8 mouse cellular contexts compared by ENCODE assay signal in the genomic region with DNA sequence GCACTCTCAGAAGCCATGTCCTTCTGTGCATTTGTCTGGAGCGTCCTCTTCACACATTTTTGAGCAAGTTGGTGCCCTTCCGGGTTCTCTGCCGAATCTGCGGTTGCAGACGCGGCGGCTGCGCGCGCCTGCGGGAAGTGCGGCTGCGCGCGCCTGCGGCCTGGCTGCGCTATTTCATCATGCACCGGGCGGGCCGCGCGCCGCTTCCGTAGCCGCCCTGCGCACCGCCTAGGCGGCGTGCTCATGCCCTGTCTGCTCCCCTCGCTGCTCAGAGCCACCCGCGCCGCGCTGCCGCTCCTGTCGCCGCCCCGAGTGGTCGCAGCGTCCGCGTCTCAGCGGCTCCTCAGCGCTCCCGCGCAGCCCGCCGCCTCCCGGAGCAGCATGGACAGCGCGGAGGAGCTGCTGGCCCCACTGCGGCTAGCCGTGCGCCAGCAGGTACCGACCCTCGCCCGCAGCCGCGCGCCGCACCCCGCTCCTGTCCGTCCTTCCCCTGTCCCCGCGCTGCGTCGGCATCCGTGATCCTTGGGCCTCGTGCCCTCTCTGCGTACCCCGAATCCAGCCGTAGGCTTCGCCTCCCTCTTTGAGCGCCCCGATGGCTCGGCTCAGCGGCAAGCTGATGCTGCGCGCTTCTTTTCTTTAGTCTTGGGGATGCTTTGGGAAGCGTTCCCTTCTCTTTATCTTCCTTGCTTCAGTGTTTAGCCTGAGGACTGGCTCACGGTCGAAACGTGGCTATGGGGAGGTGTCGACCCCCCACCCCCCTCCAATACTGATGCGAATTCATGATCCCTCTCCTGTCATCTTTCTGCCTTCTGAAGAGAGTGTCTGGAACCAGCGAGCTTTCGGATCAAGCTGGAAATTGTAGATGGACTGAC. TPM values are rescaled to one million over a fixed set of nuclear protein-coding genes. Genes with fewer than 3 reads are reported as not detected.
DNase-seq lines count a peak whose midpoint lies in the region; ATAC-seq and TF ChIP-seq lines count a peak whose summit lies in the region.

Gene Gars, plus strand, starts transcription at position 209 of the 872 bp plus-strand sequence.

- H3K4me1 ChIP-seq in CH12.LX (ENCODE audit: control insufficient read depth in 1 of 2, insufficient read depth in 2 of 2): peaks cover 10 to 29% of the 10 kb centered on the region in 2 experiments
- peaks cover 22% of the 10 kb centered on the region for H3K4me1 ChIP-seq in forebrain, embryonic 12.5 days
- H3K4me1 ChIP-seq in heart, postnatal 0 days (ENCODE audit: control insufficient read depth, insufficient read depth): no peaks in the 10 kb centered on the region; the same call in 1 of the 2 replicates
- H3K4me1 ChIP-seq in liver, embryonic 16.5 days (ENCODE audit: control insufficient read depth, low read depth, low read length): peaks cover 10% of the 10 kb centered on the region
- peaks cover 35% of the 10 kb centered on the region for H3K4me1 ChIP-seq in neural tube, embryonic 13.5 days (replicated peaks)
- peaks cover 3% of the 10 kb centered on the region for H3K4me1 ChIP-seq in testis, adult 2 months (ENCODE audit: control insufficient read depth, insufficient read depth, low read length)

- peaks cover 6% of the 10 kb centered on the region for H3K9me3 ChIP-seq in CH12.LX (replicated peaks; ENCODE audit: low read length)
- H3K9me3 ChIP-seq in forebrain, embryonic 12.5 days: no peaks in the 10 kb centered on the region
- no peaks in the 10 kb centered on the region for H3K9me3 ChIP-seq in heart, postnatal 0 days (replicated peaks; ENCODE audit: control insufficient read depth, low read length)
- H3K9me3 ChIP-seq in liver, embryonic 16.5 days (replicated peaks; ENCODE audit: control insufficient read depth, low read length): no peaks in the 10 kb centered on the region
- no peaks in the 10 kb centered on the region for H3K9me3 ChIP-seq in neural tube, embryonic 13.5 days

- peaks cover 50% of the 10 kb centered on the region for H3K79me2 ChIP-seq in CH12.LX (replicated peaks; ENCODE audit: control insufficient read depth, extremely low read depth, insufficient read depth, poor library complexity, severe bottlenecking)

- H3K4me3 ChIP-seq in CH12.LX (replicated peaks in 1 of 3; ENCODE audit: low read depth in 2 of 3, low read length in 2 of 3, poor library complexity in 1 of 3): peak within 1 kb of the TSS; percentile 92 to 100 (median 99)
- H3K4me3 ChIP-seq in forebrain, embryonic 12.5 days (replicated peaks): peak within 1 kb of the TSS; percentile 93
- H3K4me3 ChIP-seq in heart, postnatal 0 days (ENCODE audit: low read depth, low read length): peak within 1 kb of the TSS; percentile 86
- peak within 1 kb of the TSS; percentile 92 for H3K4me3 ChIP-seq in liver, embryonic 16.5 days (ENCODE audit: low read depth, low read length)
- peak within 1 kb of the TSS; percentile 95 for H3K4me3 ChIP-seq in neural tube, embryonic 13.5 days
- peak within 1 kb of the TSS; percentile 95 for H3K4me3 ChIP-seq in testis, adult 2 months (ENCODE audit: control insufficient read depth, low read depth, low read length)

- under 1% methylated on average over 87 of the region's 87 CpGs for WGBS in forebrain, embryonic 12.5 days
- WGBS in heart, postnatal 0 days: under 1% methylated on average over 75 of the region's 87 CpGs
- WGBS in liver, embryonic 16.5 days (ENCODE audit: insufficient replicate concordance): under 1% methylated on average over 87 of the region's 87 CpGs
- WGBS in neural tube, embryonic 13.5 days: under 1% methylated on average over 84 of the region's 87 CpGs

- peaks cover 4 to 21% of the 10 kb centered on the region in 2 experiments for H3K36me3 ChIP-seq in CH12.LX (replicated peaks in 1 of 2; ENCODE audit: control insufficient read depth in 1 of 2, insufficient read depth in 1 of 2, low read length in 1 of 2)
- H3K36me3 ChIP-seq in forebrain, embryonic 12.5 days (replicated peaks): no peaks in the 10 kb centered on the region
- H3K36me3 ChIP-seq in heart, postnatal 0 days (replicated peaks; ENCODE audit: control insufficient read depth, insufficient read depth, low read length): no peaks in the 10 kb centered on the region
- no peaks in the 10 kb centered on the region for H3K36me3 ChIP-seq in liver, embryonic 16.5 days (ENCODE audit: control insufficient read depth, insufficient read depth)
- H3K36me3 ChIP-seq in neural tube, embryonic 13.5 days: no peaks in the 10 kb centered on the region
- H3K36me3 ChIP-seq in testis, adult 2 months (ENCODE audit: control insufficient read depth, insufficient read depth, low read length): no peaks in the 10 kb centered on the region

- H3K27me3 ChIP-seq in CH12.LX (replicated peaks): peaks cover 9% of the 10 kb centered on the region
- H3K27me3 ChIP-seq in forebrain, embryonic 12.5 days: no peaks in the 10 kb centered on the region
- no peaks in the 10 kb centered on the region for H3K27me3 ChIP-seq in heart, postnatal 0 days (ENCODE audit: control insufficient read depth, insufficient read depth, low read length)
- no peaks in the 10 kb centered on the region for H3K27me3 ChIP-seq in liver, embryonic 16.5 days (ENCODE audit: control insufficient read depth, insufficient read depth, low read depth, low read length)
- H3K27me3 ChIP-seq in neural tube, embryonic 13.5 days: peaks cover 5% of the 10 kb centered on the region; the same call in 1 of the 2 replicates
- no peaks in the 10 kb centered on the region for H3K27me3 ChIP-seq in testis, adult 2 months (ENCODE audit: control insufficient read depth, insufficient read depth, low read length)

- dilution Hi-C loops in CH12.LX (cut with MboI; ENCODE audit: extremely low pct_ligation_motif_present, extremely low pct_unique_long_range_greater_than_20kb, low sequenced_read_pairs): no loop called here

- peak; percentile 78 for DNase-seq in CH12.LX (ENCODE audit: extremely low read depth)
- DNase-seq in c-Kit-positive CD71-positive TER-119-negative erythroid progenitor cells, embryonic 14.5 days (ENCODE audit: low read depth): peak; percentile 67
- DNase-seq in heart, postnatal 0 days (ENCODE audit: low spot score): peak; percentile 86
- DNase-seq in kidney, postnatal 4 days: peak; percentile 87 to 93

- H3K4me2 ChIP-seq in CH12.LX (ENCODE audit: insufficient read depth, low read depth, poor library complexity, severe bottlenecking): peak within 1 kb of the TSS; percentile 64; the same call in 1 of the 2 replicates
- H3K4me2 ChIP-seq in forebrain, embryonic 12.5 days: peak within 1 kb of the TSS; percentile 68
- peak within 1 kb of the TSS; percentile 71 for H3K4me2 ChIP-seq in heart, postnatal 0 days (ENCODE audit: low read depth, low read length)
- H3K4me2 ChIP-seq in liver, embryonic 16.5 days (ENCODE audit: low read depth, low read length): peak within 1 kb of the TSS; percentile 70
- peak within 1 kb of the TSS; percentile 72 for H3K4me2 ChIP-seq in neural tube, embryonic 13.5 days

- H3K27ac ChIP-seq in CH12.LX (ENCODE audit: insufficient read depth, low read depth): peak within 1 kb of the TSS; percentile 90
- peak within 1 kb of the TSS; percentile 95 for H3K27ac ChIP-seq in forebrain, embryonic 12.5 days
- H3K27ac ChIP-seq in heart, postnatal 0 days (ENCODE audit: low read depth): peak within 1 kb of the TSS; percentile 86
- peak within 1 kb of the TSS; percentile 95 for H3K27ac ChIP-seq in liver, embryonic 16.5 days (ENCODE audit: low read length)
- peak within 1 kb of the TSS; percentile 96 for H3K27ac ChIP-seq in neural tube, embryonic 13.5 days (replicated peaks)
- H3K27ac ChIP-seq in testis, adult 2 months (ENCODE audit: control insufficient read depth, insufficient read depth, low read depth, low read length): peak within 1 kb of the TSS; percentile 75

- no peak for TF ChIP-seq EP300 in CH12.LX (IDR thresholded peaks at IDR 0.05; ENCODE audit: low read length)
- no peak for TF ChIP-seq EP300 in heart, postnatal 0 days (IDR thresholded peaks at IDR 0.05; ENCODE audit: low read depth)

- H3K9ac ChIP-seq in CH12.LX (ENCODE audit: insufficient read depth, low read depth): peak within 1 kb of the TSS; percentile 96
- H3K9ac ChIP-seq in forebrain, embryonic 12.5 days: peak within 1 kb of the TSS; percentile 88
- H3K9ac ChIP-seq in heart, postnatal 0 days (replicated peaks; ENCODE audit: low read depth, low read length): peak within 1 kb of the TSS; percentile 80
- peak within 1 kb of the TSS; percentile 98 for H3K9ac ChIP-seq in liver, embryonic 16.5 days (ENCODE audit: low read depth, low read length)
- peak within 1 kb of the TSS; percentile 97 for H3K9ac ChIP-seq in neural tube, embryonic 13.5 days

- TF ChIP-seq CTCF in CH12.LX (conservative IDR thresholded peaks at IDR 0.05 in 1 of 2, IDR thresholded peaks at IDR 0.05 in 1 of 2; ENCODE audit: low read depth in 2 of 2, low read length in 2 of 2): no peak
- no peak for TF ChIP-seq CTCF in heart, postnatal 0 days (IDR thresholded peaks at IDR 0.05; ENCODE audit: low read depth)
- no peak for TF ChIP-seq CTCF in testis, adult 2 months (IDR thresholded peaks at IDR 0.05; ENCODE audit: control insufficient read depth, insufficient read depth, insufficient replicate concordance, low read depth, low read length)

- no peak for TF ChIP-seq RAD21 in CH12.LX (IDR thresholded peaks at IDR 0.05; ENCODE audit: low read depth, low read length)

- peak; percentile 95 for ATAC-seq in forebrain, embryonic 12.5 days (ENCODE audit: low FRiP score)
- peak; percentile 94 for ATAC-seq in heart, postnatal 0 days (ENCODE audit: insufficient read depth, low read depth)
- peak; percentile 96 for ATAC-seq in liver, embryonic 16.5 days (ENCODE audit: low read depth)
- peak; percentile 97 for ATAC-seq in neural tube, embryonic 13.5 days (ENCODE audit: low read depth)

- in situ Hi-C loops in CH12.LX (cut with MboI; ENCODE audit: low pct_ligation_motif_present, low pct_unique_long_range_greater_than_20kb, low sequenced_read_pairs): no loop called here

- TF ChIP-seq POLR2A in CH12.LX (IDR thresholded peaks at IDR 0.05; ENCODE audit: low read depth, low read length): peak; percentile 92
- TF ChIP-seq POLR2A in testis, adult 2 months (IDR thresholded peaks at IDR 0.05; ENCODE audit: control insufficient read depth, low read depth, low read length): peak; percentile 68

TF ChIP-seq in CH12.LX, 34 proteins besides CTCF, POLR2A, EP300 and RAD21 (continues in another document):
- TF ChIP-seq TCF12 (IDR thresholded peaks at IDR 0.05; ENCODE audit: low read depth, low read length): peak; percentile 87
- TF ChIP-seq ETS1 (conservative IDR thresholded peaks at IDR 0.05; ENCODE audit: low read depth, low read length): no peak

RNA-seq across cellular contexts. Expression of gene Gars, which starts in this region (rescaled TPM):
- total RNA-seq in CH12.LX (2012; rRNA removed) (238 and 329 TPM in 2 replicates), CH12.LX (2014; rRNA removed) (432 and 457 TPM in 2 replicates)
- polyA plus RNA-seq in CH12.LX (2012; ENCODE audit: insufficient read length, low read depth): 341 and 354 TPM in 2 replicates
- polyA plus RNA-seq in forebrain, embryonic 12.5 days (2016; fragmentation: Nextera tagmentation; extraction: Ambion mirVana): 203 and 207 TPM in 2 replicates
- total RNA-seq in heart, postnatal 0 days (2014; rRNA removed; ENCODE audit: low replicate concordance): 81.5 and 103 TPM in 2 replicates
- 98.7 and 105 TPM in 2 replicates for polyA plus RNA-seq in heart, postnatal 0 days (2015; fragmentation: Nextera tagmentation; extraction: Ambion mirVana)
- polyA plus RNA-seq in liver, embryonic 16.5 days (2015; fragmentation: Nextera tagmentation; extraction: Ambion mirVana): 90.2 and 102 TPM in 2 replicates
- polyA plus RNA-seq in neural tube, embryonic 13.5 days (2015; fragmentation: Nextera tagmentation; extraction: Ambion mirVana): 195 and 209 TPM in 2 replicates
- 18.8 and 21.3 TPM in 2 replicates for polyA plus RNA-seq in testis, adult 2 months (2012; rRNA removed)

Comparison
In these comparisons a context has a peak if more than half of its experiments do, and no peak if none do; other contexts are left out.
1. Peak in every context shown above with its lines: DNase-seq, ATAC-seq, H3K4me3 ChIP-seq and H3K27ac ChIP-seq.